Mouse (Mus musculus) olfactory bulb, adult 2 months (tissue): ENCODE measurements around the gene Cgn.
"Not testable (repeated sequence)": the region's sequence is repeated elsewhere in the genome, so short reads cannot be mapped to it uniquely, and the experiment has no call there.

Source experiments
- CTCF ChIP-seq: fragments of 200-500 bp; IDR thresholded peaks from 2 replicates; pipeline ENCODE4 v1.5.1; 2012; ENCODE audit warnings: low read depth, mild to moderate bottlenecking, low read length, moderate library complexity; ENCODE audit not compliant: insufficient read depth
- POLR2A ChIP-seq: fragments of 200-500 bp; IDR thresholded peaks from 2 replicates; pipeline ENCODE4 v1.6.1; 2012; ENCODE audit warnings: mild to moderate bottlenecking, low read depth, low read length, moderate library complexity; ENCODE audit not compliant: insufficient read depth

- TF ChIP-seq CTCF, POLR2A: not testable (repeated sequence)
Measured at GRCm38 (mm10) chr3:94758056-94758409, 28.3 kb downstream of the Cgn start.
